Mouse (Mus musculus): ENCODE measurements around the gene Gpr65. TPM values are rescaled to one million over a fixed set of nuclear protein-coding genes. Genes with fewer than 3 reads are reported as not detected.
"Not testable (repeated sequence)": the region's sequence is repeated elsewhere in the genome, so short reads cannot be mapped to it uniquely, and the experiment has no call there.

Gpr65 gene
- total and polyA plus RNA-seq, 3 experiments, result 31.9 to 80.5 (median 80.3) TPM

- no peak for TF ChIP-seq GABPA (IDR thresholded peaks at IDR 0.05; ENCODE audit: insufficient replicate concordance, low read depth, low read length)
- TF ChIP-seq USF1 (IDR thresholded peaks at IDR 0.05; ENCODE audit: low read depth, low read length), result no peak
- TF ChIP-seq ZMIZ1 (IDR thresholded peaks at IDR 0.05; ENCODE audit: low read depth, low read length), result no peak
- no peak for TF ChIP-seq NRF1 (IDR thresholded peaks at IDR 0.05; ENCODE audit: low read depth, low read length)
- no peak for TF ChIP-seq EP300 (IDR thresholded peaks at IDR 0.05; ENCODE audit: low read length)
- no peak for TF ChIP-seq ZC3H11A (IDR thresholded peaks at IDR 0.05; ENCODE audit: low read depth, low read length)
- no peak for TF ChIP-seq CTCF (conservative IDR thresholded peaks at IDR 0.05 in 1 of 2, IDR thresholded peaks at IDR 0.05 in 1 of 2; ENCODE audit: low read depth in 2 of 2, low read length in 2 of 2)
- no peak for TF ChIP-seq POLR2AphosphoS2 (IDR thresholded peaks at IDR 0.05; ENCODE audit: low read depth, low read length)
- no peak for TF ChIP-seq UBTF (IDR thresholded peaks at IDR 0.05; ENCODE audit: low read depth, low read length)
- TF ChIP-seq SMC3 (IDR thresholded peaks at IDR 0.05; ENCODE audit: low read depth, low read length), result no peak
- peaks cover 0 to 13% of the 10 kb centered on the region in 2 experiments for H3K36me3 ChIP-seq (replicated peaks in 1 of 2; ENCODE audit: control insufficient read depth in 1 of 2, insufficient read depth in 1 of 2, low read length in 1 of 2)
- no peaks in the 10 kb centered on the region for H3K4me1 ChIP-seq (ENCODE audit: control insufficient read depth in 1 of 2, insufficient read depth in 2 of 2)
- H3K9me3 ChIP-seq (replicated peaks; ENCODE audit: low read length), result no peaks in the 10 kb centered on the region
- H3K27me3 ChIP-seq (replicated peaks), result no peaks in the 10 kb centered on the region
- no peak for DNase-seq (ENCODE audit: extremely low read depth)
- H3K9ac ChIP-seq (ENCODE audit: insufficient read depth, low read depth), result no peak overlapping the region
- in situ Hi-C loops (cut with MboI; ENCODE audit: low pct_ligation_motif_present, low pct_unique_long_range_greater_than_20kb, low sequenced_read_pairs), result loop anchor here (25.0 kb wide), 1 partner anchor 214 kb away; no protein-coding TSS in a partner anchor
- H3K27ac ChIP-seq (ENCODE audit: insufficient read depth, low read depth), result no peak overlapping the region
- H3K4me3 ChIP-seq (replicated peaks in 1 of 3; ENCODE audit: low read depth in 2 of 3, low read length in 2 of 3, poor library complexity in 1 of 3), result no peak overlapping the region
- dilution Hi-C loops (cut with MboI; ENCODE audit: extremely low pct_ligation_motif_present, extremely low pct_unique_long_range_greater_than_20kb, low sequenced_read_pairs), result no loop called here
- no peak overlapping the region for H3K4me2 ChIP-seq (ENCODE audit: insufficient read depth, low read depth, poor library complexity, severe bottlenecking)
- no peaks in the 10 kb centered on the region for H3K79me2 ChIP-seq (replicated peaks; ENCODE audit: control insufficient read depth, extremely low read depth, insufficient read depth, poor library complexity, severe bottlenecking)
Observed at GRCm38 (mm10) chr12:98223286-98223685, 45.1 kb upstream of the Gpr65 start.

GRCm38 (mm10) chr12:98227037-98227436, 41.4 kb upstream of the Gpr65 start:
- dilution Hi-C loops (cut with MboI; ENCODE audit: extremely low pct_ligation_motif_present, extremely low pct_unique_long_range_greater_than_20kb, low sequenced_read_pairs), result no loop called here

GRCm38 (mm10) chr12:98238478-98238877, 30.0 kb upstream of the Gpr65 start:
- DNase-seq (ENCODE audit: extremely low read depth); H3K4me3 ChIP-seq (replicated peaks in 1 of 3; ENCODE audit: low read depth in 2 of 3, low read length in 2 of 3, poor library complexity in 1 of 3); H3K4me1 ChIP-seq (ENCODE audit: control insufficient read depth in 1 of 2, insufficient read depth in 2 of 2); H3K4me2 ChIP-seq (ENCODE audit: insufficient read depth, low read depth, poor library complexity, severe bottlenecking); in situ Hi-C loops (cut with MboI; ENCODE audit: low pct_ligation_motif_present, low pct_unique_long_range_greater_than_20kb, low sequenced_read_pairs); H3K27me3 ChIP-seq (replicated peaks); H3K79me2 ChIP-seq (replicated peaks; ENCODE audit: control insufficient read depth, extremely low read depth, insufficient read depth, poor library complexity, severe bottlenecking); dilution Hi-C loops (cut with MboI; ENCODE audit: extremely low pct_ligation_motif_present, extremely low pct_unique_long_range_greater_than_20kb, low sequenced_read_pairs); H3K9ac ChIP-seq (ENCODE audit: insufficient read depth, low read depth); H3K9me3 ChIP-seq (replicated peaks; ENCODE audit: low read length); H3K36me3 ChIP-seq (replicated peaks in 1 of 2; ENCODE audit: control insufficient read depth in 1 of 2, insufficient read depth in 1 of 2, low read length in 1 of 2); H3K27ac ChIP-seq (ENCODE audit: insufficient read depth, low read depth): not testable (repeated sequence)

More at GRCm38 (mm10) chr12:98227037-98227436, 41.4 kb upstream of the Gpr65 start:
- H3K4me3 ChIP-seq (replicated peaks in 1 of 3; ENCODE audit: low read depth in 2 of 3, low read length in 2 of 3, poor library complexity in 1 of 3), result no peak overlapping the region
- H3K9ac ChIP-seq (ENCODE audit: insufficient read depth, low read depth), result no peak overlapping the region
- TF ChIP-seq ETS1 (conservative IDR thresholded peaks at IDR 0.05; ENCODE audit: low read depth, low read length) (no peak), SIN3A (IDR thresholded peaks at IDR 0.05; ENCODE audit: low read length) (no peak), ELF1 (IDR thresholded peaks at IDR 0.05; ENCODE audit: low read depth, low read length) (no peak), MAFK (IDR thresholded peaks at IDR 0.05; ENCODE audit: insufficient replicate concordance, low read length) (no peak), RAD21 (IDR thresholded peaks at IDR 0.05; ENCODE audit: low read depth, low read length) (no peak), CHD1 (IDR thresholded peaks at IDR 0.05; ENCODE audit: low read depth, low read length) (no peak), NRF1 (IDR thresholded peaks at IDR 0.05; ENCODE audit: low read depth, low read length) (no peak)
- no peaks in the 10 kb centered on the region for H3K9me3 ChIP-seq (replicated peaks; ENCODE audit: low read length)
- H3K27me3 ChIP-seq (replicated peaks), result no peaks in the 10 kb centered on the region
- H3K79me2 ChIP-seq (replicated peaks; ENCODE audit: control insufficient read depth, extremely low read depth, insufficient read depth, poor library complexity, severe bottlenecking), result no peaks in the 10 kb centered on the region
- H3K4me2 ChIP-seq (ENCODE audit: insufficient read depth, low read depth, poor library complexity, severe bottlenecking), result no peak overlapping the region
- peaks cover 0 to 11% of the 10 kb centered on the region in 2 experiments for H3K36me3 ChIP-seq (replicated peaks in 1 of 2; ENCODE audit: control insufficient read depth in 1 of 2, insufficient read depth in 1 of 2, low read length in 1 of 2)
- no peak overlapping the region for H3K27ac ChIP-seq (ENCODE audit: insufficient read depth, low read depth)
- DNase-seq (ENCODE audit: extremely low read depth), result no peak
- H3K4me1 ChIP-seq (ENCODE audit: control insufficient read depth in 1 of 2, insufficient read depth in 2 of 2), result no peaks in the 10 kb centered on the region
- in situ Hi-C loops (cut with MboI; ENCODE audit: low pct_ligation_motif_present, low pct_unique_long_range_greater_than_20kb, low sequenced_read_pairs), result no loop called here

All from CH12.LX (cell line).